In genomic region chr2:124932566-124932965, GRCm38 (mm10) we compare ENCODE assay signal across 26 mouse cellular contexts.
DNase-seq lines count a peak whose midpoint lies in the region; ATAC-seq and TF ChIP-seq lines count a peak whose summit lies in the region.
"Had no signal": no experiment of that assay in that cellular context is flagged by ENCODE, and none has a peak within 500 bp of the region (broad histone marks: within the 10 kb centered on the region; RNA-seq: fewer than 3 reads in every experiment).

No protein-coding gene starts in this region.

- no peak overlapping the region for H3K4me2 ChIP-seq in limb, embryonic 11.5 days (ENCODE audit: low read depth, severe bottlenecking)
- H3K4me2 ChIP-seq: heart, embryonic 15.5 days; hindbrain, embryonic 13.5 days; liver, embryonic 12.5 days; midbrain, embryonic 15.5 days had no signal

- H3K9me3 ChIP-seq in limb, embryonic 11.5 days (ENCODE audit: control insufficient read depth, low read length) = no peaks in the 10 kb centered on the region
- no peaks in the 10 kb centered on the region for H3K9me3 ChIP-seq in limb, embryonic 10.5 days (replicated peaks)
- H3K9me3 ChIP-seq: heart, embryonic 10.5 days; heart, embryonic 15.5 days; hindbrain, embryonic 13.5 days; liver, embryonic 12.5 days; midbrain, embryonic 15.5 days had no signal

- no peak overlapping the region for H3K9ac ChIP-seq in limb, embryonic 11.5 days (ENCODE audit: low read length)
- H3K9ac ChIP-seq: heart, embryonic 15.5 days; hindbrain, embryonic 13.5 days; liver, embryonic 12.5 days; liver, postnatal 0 days; midbrain, embryonic 15.5 days had no signal

- no peak for TF ChIP-seq CTCF in cerebellum, adult 2 months (IDR thresholded peaks at IDR 0.05; ENCODE audit: borderline replicate concordance, insufficient read depth, low read depth, low read length)

- no peak overlapping the region for H3K4me3 ChIP-seq in limb, embryonic 11.5 days (ENCODE audit: low read depth, low read length)
- H3K4me3 ChIP-seq in limb, embryonic 10.5 days = no peak overlapping the region
- no peak overlapping the region for H3K4me3 ChIP-seq in cerebellum, adult 2 months (replicated peaks; ENCODE audit: insufficient read depth, low read depth, low read length)
- H3K4me3 ChIP-seq: erythroblast, embryonic 14.5 days; heart, embryonic 10.5 days; heart, embryonic 15.5 days; hindbrain, embryonic 13.5 days; liver, embryonic 12.5 days; midbrain, embryonic 15.5 days had no signal

- no peaks in the 10 kb centered on the region for H3K27me3 ChIP-seq in limb, embryonic 11.5 days (ENCODE audit: control insufficient read depth, insufficient read depth, low read length)
- no peaks in the 10 kb centered on the region for H3K27me3 ChIP-seq in limb, embryonic 10.5 days (ENCODE audit: low read depth, poor library complexity, severe bottlenecking)
- H3K27me3 ChIP-seq in cerebellum, adult 2 months (ENCODE audit: control insufficient read depth, insufficient read depth, low read length) = no peaks in the 10 kb centered on the region
- H3K27me3 ChIP-seq: heart, embryonic 15.5 days; liver, embryonic 12.5 days; midbrain, embryonic 15.5 days had no signal

- H3K4me1 ChIP-seq in limb, embryonic 11.5 days (ENCODE audit: control insufficient read depth, insufficient read depth, low read length) = peaks cover 8% of the 10 kb centered on the region; the same call in 1 of the 2 replicates
- peaks cover 14% of the 10 kb centered on the region for H3K4me1 ChIP-seq in limb, embryonic 10.5 days
- H3K4me1 ChIP-seq in cerebellum, adult 2 months (ENCODE audit: control insufficient read depth, insufficient read depth, low read length) = peaks cover 8% of the 10 kb centered on the region
- H3K4me1 ChIP-seq: heart, embryonic 15.5 days; hindbrain, embryonic 13.5 days; liver, embryonic 12.5 days; midbrain, embryonic 15.5 days had no signal

- 27% methylated on average over 6 of the region's 6 CpGs for WGBS in limb, embryonic 11.5 days
- WGBS in limb, embryonic 10.5 days = 51% methylated on average over 6 of the region's 6 CpGs
- WGBS in cerebellum, adult 2 months = 16% methylated on average over 6 of the region's 6 CpGs

- TF ChIP-seq POLR2A in cerebellum, adult 2 months (IDR thresholded peaks at IDR 0.05; ENCODE audit: borderline replicate concordance, insufficient read depth, low read length) = no peak

- H3K27ac ChIP-seq in limb, embryonic 11.5 days (replicated peaks; ENCODE audit: low read depth, low read length) = no peak overlapping the region
- no peak overlapping the region for H3K27ac ChIP-seq in limb, embryonic 10.5 days
- H3K27ac ChIP-seq in cerebellum, adult 2 months (ENCODE audit: insufficient read depth, low read length) = no peak overlapping the region
- H3K27ac ChIP-seq: heart, embryonic 10.5 days; heart, embryonic 15.5 days; hindbrain, embryonic 13.5 days; liver, embryonic 12.5 days; midbrain, embryonic 15.5 days had no signal

- no peaks in the 10 kb centered on the region for H3K36me3 ChIP-seq in limb, embryonic 11.5 days (ENCODE audit: control insufficient read depth, insufficient read depth, low read length)
- H3K36me3 ChIP-seq in limb, embryonic 10.5 days = no peaks in the 10 kb centered on the region
- H3K36me3 ChIP-seq: heart, embryonic 10.5 days; heart, embryonic 15.5 days; hindbrain, embryonic 13.5 days; liver, embryonic 12.5 days; midbrain, embryonic 15.5 days had no signal

- DNase-seq in limb, embryonic 11.5 days (ENCODE audit: low spot score) = peak; percentile 41
- DNase-seq in limb, embryonic 10.5 days (ENCODE audit: low spot score) = no peak
- peak; percentile 59 to 77 for DNase-seq in cerebellum, adult 2 months
- peak; percentile 11 to 37 for DNase-seq in cerebellum, postnatal 14 days
- no peak for DNase-seq in Muller cell, postnatal 12 days (ENCODE audit: inconsistent ontology term)
- DNase-seq in testis, postnatal 14 days (ENCODE audit: low spot score) = no peak
- DNase-seq: adrenal gland, postnatal 10 days; B cell, adult 2 months; gastrocnemius, postnatal 14 days; heart, postnatal 36 days; kidney, adult 9 months; kidney, postnatal 10 days; layer of hippocampus, adult 9-11 months; liver, postnatal 0 days; lung, postnatal 4 days; right cerebral cortex, postnatal 25 days; thymus, adult 18-20 months; thymus, postnatal 25 days had no signal

- no peak for ATAC-seq in limb, embryonic 11.5 days (ENCODE audit: insufficient number of reproducible peaks, low FRiP score, low TSS enrichment, low read depth)
- no peak for ATAC-seq in activated CD4-positive, CD25-positive, alpha-beta regulatory T cell, adult 4 months
- ATAC-seq: intestine, postnatal 0 days; liver, embryonic 12.5 days; liver, postnatal 0 days; midbrain, embryonic 15.5 days had no signal

Comparison
In these comparisons a context has a peak if more than half of its experiments do, and no peak if none do; other contexts are left out.
1. DNase-seq: peak in limb, embryonic 11.5 days (single experiment), cerebellum, adult 2 months (2 of 2) and cerebellum, postnatal 14 days (2 of 2); none in limb, embryonic 10.5 days (single experiment), Muller cell, postnatal 12 days (single experiment) and testis, postnatal 14 days (single experiment).